Mouse (Mus musculus) brain, embryonic 14.5 days (tissue): ENCODE results near the gene Rpl7a.

Source experiments
- CTCF ChIP-seq: fragments of 200-500 bp; IDR thresholded peaks from 2 replicates; pipeline ENCODE4 v1.5.1; 2012; ENCODE audit warnings: inconsistent platforms, mild to moderate bottlenecking, moderate library complexity, borderline replicate concordance; ENCODE audit not compliant: insufficient read depth, insufficient read length; ENCODE audit errors: extremely low read depth
- POLR2A ChIP-seq: fragments of 200-500 bp; IDR thresholded peaks from 2 replicates; pipeline ENCODE4 v1.6.1; 2012; ENCODE audit warnings: mild to moderate bottlenecking, inconsistent platforms, borderline replicate concordance; ENCODE audit not compliant: poor library complexity, insufficient read depth, insufficient read length, severe bottlenecking; ENCODE audit errors: extremely low read depth

DNA sequence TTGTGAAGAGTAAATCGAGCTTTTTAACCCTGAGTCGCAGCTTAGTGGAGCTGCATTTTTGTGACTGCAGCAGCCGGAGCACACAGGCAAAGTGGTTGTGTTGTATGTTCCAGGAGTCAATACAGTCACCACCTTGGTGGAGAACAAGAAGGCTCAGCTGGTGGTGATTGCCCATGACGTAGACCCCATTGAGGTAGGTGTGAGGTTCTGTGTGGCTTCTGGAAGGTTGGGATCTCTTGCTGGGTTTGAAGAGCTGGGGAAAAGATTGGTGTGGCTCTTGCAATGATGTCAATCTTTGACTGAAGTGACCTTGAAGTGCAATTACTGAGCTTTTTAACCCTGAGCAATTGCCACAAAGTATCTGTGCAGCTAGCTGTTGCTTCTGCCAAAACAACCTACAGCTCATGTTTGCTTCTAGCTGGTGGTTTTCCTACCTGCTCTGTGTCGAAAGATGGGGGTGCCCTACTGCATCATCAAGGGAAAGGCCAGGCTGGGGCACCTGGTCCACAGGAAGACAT lies 1.7 kb downstream of the Rpl7a start:
- no peak for TF ChIP-seq CTCF
- no peak for TF ChIP-seq POLR2A
